Mouse (Mus musculus) CH12.LX (cell line): ENCODE data around the gene Olfr6.
"Not testable (repeated sequence)": the region's sequence is repeated elsewhere in the genome, so short reads cannot be mapped to it uniquely, and the experiment has no call there.

Source experiments
- CTCF ChIP-seq, 2 experiments: IDR thresholded peaks in 1 of 2; conservative IDR thresholded peaks in 1 of 2; 2 replicates each; pipeline ENCODE4 v1.5.1; 2011 to 2012; ENCODE audit warnings: low read depth in 2 of 2, low read length in 2 of 2, improper control_type of control experiment in 1 of 2, inconsistent platforms in 1 of 2, mild to moderate bottlenecking in 1 of 2, moderate library complexity in 1 of 2
- E2F4 ChIP-seq: IDR thresholded peaks from 2 replicates; pipeline ENCODE4 v1.6.1; 2011; ENCODE audit warnings: low read depth, low read length, improper control_type of control experiment; ENCODE audit not compliant: insufficient replicate concordance
- EP300 ChIP-seq: IDR thresholded peaks from 2 replicates; pipeline ENCODE4 v1.6.1; 2011; ENCODE audit warnings: low read length, improper control_type of control experiment
- GABPA ChIP-seq: IDR thresholded peaks from 2 replicates; pipeline ENCODE4 v1.6.1; 2012; ENCODE audit warnings: low read depth, low read length, improper control_type of control experiment, inconsistent platforms; ENCODE audit not compliant: insufficient replicate concordance
- MAX ChIP-seq: IDR thresholded peaks from 2 replicates; pipeline ENCODE4 v1.6.1; 2011; ENCODE audit warnings: low read length, improper control_type of control experiment
- NELFE ChIP-seq: IDR thresholded peaks from 2 replicates; pipeline ENCODE4 v1.6.1; 2011; ENCODE audit warnings: low read depth, low read length, improper control_type of control experiment
- SIN3A ChIP-seq: IDR thresholded peaks from 2 replicates; pipeline ENCODE4 v1.6.1; 2012; ENCODE audit warnings: low read length, improper control_type of control experiment, inconsistent platforms
- TBP ChIP-seq: conservative IDR thresholded peaks from 2 replicates; pipeline ENCODE4 v1.6.1; 2011; ENCODE audit warnings: low read depth, low read length, improper control_type of control experiment

DNA sequence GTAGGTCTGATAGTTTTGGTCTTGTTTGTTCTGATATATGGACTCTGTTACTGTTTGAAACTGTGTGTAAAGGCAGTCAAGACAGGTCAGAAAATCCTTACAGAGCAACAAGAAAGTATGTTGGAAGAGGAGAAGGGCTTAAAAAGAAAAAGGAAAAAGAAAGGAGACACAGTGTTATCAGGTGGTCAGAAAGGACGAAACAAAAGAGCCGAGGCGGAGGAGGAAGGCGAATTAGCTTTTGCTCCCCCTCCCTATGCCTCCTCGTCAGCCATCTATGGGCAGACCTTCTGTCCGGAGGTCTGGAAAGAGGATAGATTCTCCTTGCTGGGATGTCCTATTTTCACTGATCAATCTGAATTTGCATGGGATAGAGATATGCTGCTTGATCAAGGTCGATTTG, 42.8 kb downstream of the Olfr6 start:
- TF ChIP-seq EP300; CTCF (conservative IDR thresholded peaks at IDR 0.05 in 1 of 2, IDR thresholded peaks at IDR 0.05 in 1 of 2; ENCODE audit: low read depth in 2 of 2, low read length in 2 of 2); NELFE; TBP; E2F4; MAX; SIN3A; GABPA: not testable (repeated sequence)
